Mouse (Mus musculus) layer of hippocampus, adult 2 months (tissue): Measurements from ENCODE around the gene AL731706.1. TPM values are rescaled to one million over a fixed set of nuclear protein-coding genes. Genes with fewer than 3 reads are reported as not detected.
"Not testable (repeated sequence)": the region's sequence is repeated elsewhere in the genome, so short reads cannot be mapped to it uniquely, and the experiment has no call there.

Experiments
- DNase-seq, 2 experiments: peaks; one replicate each; pipeline ENCODE4 v3.0.0; 2022; ENCODE audit warnings: low spot score in 2 of 2
- H3K27ac ChIP-seq: fragments of 200-600 bp; 2 replicates; pipeline ENCODE4 v1.8.1; 2022
- H3K4me3 ChIP-seq: fragments of 200-600 bp; 2 replicates; pipeline ENCODE4 v1.8.1; 2022; ENCODE audit warnings: mild to moderate bottlenecking
- CTCF ChIP-seq: fragments of 200-600 bp; conservative IDR thresholded peaks from 2 replicates; pipeline ENCODE4 v1.8.1; 2022; ENCODE audit warnings: antibody characterized with exemption, mild to moderate bottlenecking, moderate library complexity
- total RNA-seq, 2 experiments: library from RNA; stranded (reverse); gene quantifications; 2 replicates each; pipeline ENCODE4 v1.2.3; 2021

The AL731706.1 gene
- total RNA-seq, 2 experiments from 2014 or later, result 14.8 to 15.8 TPM

GRCm38 (mm10) chr2:136896131-136896530 is 4.9 kb upstream of the AL731706.1 start:
- Histone ChIP-seq H3K4me3 (no peak overlapping the region), H3K27ac (no peak overlapping the region)
- DNase-seq, result no peak
- no peak for TF ChIP-seq CTCF

GRCm38 (mm10) chr2:136894494-136894893 is 3.3 kb upstream of the AL731706.1 start:
- Histone ChIP-seq H3K4me3 (no peak overlapping the region), H3K27ac (no peak overlapping the region)
- DNase-seq, result no peak
- TF ChIP-seq CTCF, result no peak

GRCm38 (mm10) chr2:136891951-136892371 is 772 bp upstream of the AL731706.1 start:
- H3K27ac ChIP-seq, result peak overlapping the region; percentile 99
- H3K4me3 ChIP-seq, result peak overlapping the region; percentile 95
- TF ChIP-seq CTCF, result no peak
- peak; percentile 95 to 99 for DNase-seq

GRCm38 (mm10) chr2:136890716-136891067 is 497 bp downstream of the AL731706.1 start:
- Histone ChIP-seq H3K27ac (peak overlapping the region; percentile 99), H3K4me3 (peak overlapping the region; percentile 95)
- not testable (repeated sequence) for DNase-seq

- Histone ChIP-seq H3K27ac (peak overlapping the region; percentile 39; the same call in 1 of the 2 replicates), H3K4me3 (no peak overlapping the region)
- TF ChIP-seq CTCF, result peak; percentile 83
- DNase-seq, result peak; percentile 50 to 51
These were observed 4.3 kb downstream of the AL731706.1 start for GRCm38 (mm10) chr2:136886846-136887245.

GRCm38 (mm10) chr2:136885579-136885978 is 5.6 kb downstream of the AL731706.1 start, which contains the start of gene AL731706.2:
TSS of gene AL731706.2 (minus strand) at chr2:136885679.
- Histone ChIP-seq H3K27ac (no peak within 1 kb of the TSS), H3K4me3 (no peak within 1 kb of the TSS)
- DNase-seq, result no peak
- no peak for TF ChIP-seq CTCF

GRCm38 (mm10) chr2:136854543-136855388 is 36.4 kb downstream of the AL731706.1 start:
- DNase-seq, result no peak
- Histone ChIP-seq H3K27ac (no peak overlapping the region), H3K4me3 (no peak overlapping the region)
- no peak for TF ChIP-seq CTCF

- DNase-seq, result no peak
- no peak overlapping the region for H3K27ac ChIP-seq
- H3K4me3 ChIP-seq, result no peak overlapping the region
- no peak for TF ChIP-seq CTCF
These were observed 40.8 kb downstream of the AL731706.1 start for GRCm38 (mm10) chr2:136850366-136850765.

- no peak for TF ChIP-seq CTCF
- DNase-seq, result no peak
- no peak overlapping the region for H3K4me3 ChIP-seq
- H3K27ac ChIP-seq, result no peak overlapping the region
These were observed 53.2 kb downstream of the AL731706.1 start for GRCm38 (mm10) chr2:136837994-136838393.

GRCm38 (mm10) chr2:136835882-136836281 is 55.3 kb downstream of the AL731706.1 start:
- peak; percentile 83 for TF ChIP-seq CTCF
- DNase-seq, result peak; percentile 27 to 38
- H3K27ac ChIP-seq, result no peak overlapping the region; the same call in 1 of the 2 replicates
- no peak overlapping the region for H3K4me3 ChIP-seq

GRCm38 (mm10) chr2:136834715-136835075 is 56.5 kb downstream of the AL731706.1 start:
- Histone ChIP-seq H3K27ac (no peak overlapping the region), H3K4me3 (no peak overlapping the region)
- TF ChIP-seq CTCF, result no peak
- no peak for DNase-seq

- no peak for TF ChIP-seq CTCF
- no peak for DNase-seq
These were observed 57.0 kb downstream of the AL731706.1 start for GRCm38 (mm10) chr2:136833976-136834714.

GRCm38 (mm10) chr2:136832936-136833335 is 58.3 kb downstream of the AL731706.1 start:
- H3K4me3 ChIP-seq, result no peak overlapping the region
- no peak for DNase-seq
- H3K27ac ChIP-seq, result no peak overlapping the region
- no peak for TF ChIP-seq CTCF

More at GRCm38 (mm10) chr2:136833976-136834714, 57.0 kb downstream of the AL731706.1 start:
- H3K27ac ChIP-seq, result no peak overlapping the region
- H3K4me3 ChIP-seq, result no peak overlapping the region

Other genes starting within 250 kb of the AL731706.1 start
- 1,000 to 10,000 TPM; 2,121 to 2,268 TPM for gene Snap25, start 177.9 kb downstream of the AL731706.1 start, total RNA-seq
- gene AL731706.2, start 5.7 kb downstream of the AL731706.1 start, total RNA-seq, result 10 to 100 TPM; 27.9 to 34.3 TPM
- 1 to 10 TPM; 7.8 to 8.4 TPM for gene Slx4ip, start 171 bp downstream of the AL731706.1 start, total RNA-seq
- 10 to 100 TPM; 23.2 to 23.3 TPM for gene Mkks, start within 50 bp of the AL731706.1 start, total RNA-seq
- gene Jag1, start 225.3 kb upstream of the AL731706.1 start, total RNA-seq, result 10 to 100 TPM; 10.4 to 11.0 TPM